Mouse (Mus musculus): Measurements from ENCODE around the gene Gsta4.
"Not testable (repeated sequence)": the region's sequence is repeated elsewhere in the genome, so short reads cannot be mapped to it uniquely, and the experiment has no call there.

Gene Gsta4

DNA sequence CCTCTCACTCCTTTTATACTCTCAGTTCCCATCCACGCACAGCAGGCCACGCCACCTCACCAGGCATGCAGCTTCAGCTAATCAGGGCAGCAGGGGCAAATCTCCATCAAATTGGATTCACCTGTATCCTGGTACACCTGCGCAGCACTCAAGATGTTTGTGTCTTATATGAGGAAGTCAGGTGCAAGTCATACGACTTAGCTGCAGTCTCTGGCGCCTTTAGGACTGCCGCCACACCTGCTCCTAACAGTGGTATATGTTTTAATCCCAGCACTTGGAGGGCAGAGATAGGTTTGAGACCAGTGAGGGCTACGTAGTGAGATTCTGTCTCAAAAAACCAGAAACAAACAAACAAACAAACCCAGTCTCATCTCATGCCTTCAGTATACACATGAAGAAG is at the start of gene Gsta4:
Gene Gsta4, plus strand, starts transcription at position 301 of the 400 bp plus-strand sequence.
- DNase-seq (ENCODE audit: low read depth, low spot score): not testable (repeated sequence)

- DNase-seq (ENCODE audit: low read depth, low spot score): no peak
Measured at GRCm38 (mm10) chr9:78135658-78136057, 46.9 kb upstream of the Gsta4 start.

GRCm38 (mm10) chr9:78138044-78138676 is 44.4 kb upstream of the Gsta4 start:
- DNase-seq (ENCODE audit: low read depth, low spot score): no peak

GRCm38 (mm10) chr9:78139463-78139862 is 43.1 kb upstream of the Gsta4 start:
- no peak for DNase-seq (ENCODE audit: low read depth, low spot score)

GRCm38 (mm10) chr9:78146099-78146498 is 36.5 kb upstream of the Gsta4 start:
- DNase-seq (ENCODE audit: low read depth, low spot score): no peak

- no peak for DNase-seq (ENCODE audit: low read depth, low spot score)
Measured at GRCm38 (mm10) chr9:78146627-78147026, 35.9 kb upstream of the Gsta4 start.

DNA sequence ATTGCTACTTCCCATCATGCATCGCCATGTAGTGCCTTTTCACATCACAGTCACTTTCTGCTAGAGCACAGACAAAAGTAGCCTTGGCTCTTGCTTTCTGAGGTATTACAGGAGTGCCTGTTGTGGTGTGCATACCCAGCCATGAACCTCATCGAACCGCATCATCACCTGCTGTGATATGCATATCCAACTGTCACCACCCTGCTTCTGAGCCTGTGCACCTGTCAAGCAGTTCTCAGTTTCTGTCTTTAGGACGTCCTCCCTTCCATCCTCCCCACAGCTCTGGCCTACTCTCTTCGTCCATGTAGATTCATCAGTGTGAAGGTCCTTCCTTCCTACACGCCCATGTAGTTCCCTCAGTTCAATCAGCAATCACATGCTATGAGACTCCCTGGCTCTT is 34.4 kb upstream of the Gsta4 start:
- DNase-seq (ENCODE audit: low read depth, low spot score): no peak

DNA sequence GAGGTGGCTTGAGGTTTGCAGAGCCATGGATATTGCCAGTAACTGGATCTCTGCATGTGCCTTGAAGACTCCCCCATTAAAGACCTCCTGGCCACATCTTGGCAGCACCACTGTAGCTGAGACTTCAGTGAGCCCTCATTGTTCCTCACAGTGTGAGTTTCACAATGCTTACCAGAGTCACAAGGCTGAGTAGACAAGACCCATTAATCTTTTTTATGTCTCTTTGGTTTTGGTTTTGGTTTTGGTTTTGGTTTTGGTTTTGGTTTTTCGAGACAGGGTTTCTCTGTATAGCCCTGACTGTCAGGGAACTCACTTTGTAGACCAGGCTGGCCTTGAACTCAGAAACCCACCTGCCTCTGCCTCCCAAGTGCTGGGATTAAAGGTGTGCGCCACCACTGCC is 32.8 kb upstream of the Gsta4 start:
- DNase-seq (ENCODE audit: low read depth, low spot score): not testable (repeated sequence)

GRCm38 (mm10) chr9:78154211-78154977 is 28.2 kb upstream of the Gsta4 start:
- no peak for DNase-seq (ENCODE audit: low read depth, low spot score)

DNA sequence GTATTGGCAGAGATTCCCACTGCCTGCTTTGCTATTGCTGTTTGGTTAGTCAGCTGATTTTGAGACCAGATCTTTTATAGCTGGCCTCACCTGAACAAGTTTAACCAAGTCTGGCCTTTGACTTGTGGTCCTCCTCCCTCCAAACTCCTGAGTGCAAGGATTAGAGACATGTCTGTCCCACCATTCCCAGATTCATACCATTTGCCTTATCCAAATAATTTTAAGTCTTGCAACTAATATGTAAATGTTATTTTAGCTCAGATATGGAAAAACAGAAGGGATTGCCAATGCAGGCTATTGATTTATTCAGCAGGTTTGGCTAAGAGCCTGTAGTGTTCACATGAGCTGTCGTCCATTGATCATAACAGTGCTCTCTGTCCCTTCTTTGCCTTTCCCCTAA is 25.4 kb upstream of the Gsta4 start:
- DNase-seq (ENCODE audit: low read depth, low spot score): no peak

DNA sequence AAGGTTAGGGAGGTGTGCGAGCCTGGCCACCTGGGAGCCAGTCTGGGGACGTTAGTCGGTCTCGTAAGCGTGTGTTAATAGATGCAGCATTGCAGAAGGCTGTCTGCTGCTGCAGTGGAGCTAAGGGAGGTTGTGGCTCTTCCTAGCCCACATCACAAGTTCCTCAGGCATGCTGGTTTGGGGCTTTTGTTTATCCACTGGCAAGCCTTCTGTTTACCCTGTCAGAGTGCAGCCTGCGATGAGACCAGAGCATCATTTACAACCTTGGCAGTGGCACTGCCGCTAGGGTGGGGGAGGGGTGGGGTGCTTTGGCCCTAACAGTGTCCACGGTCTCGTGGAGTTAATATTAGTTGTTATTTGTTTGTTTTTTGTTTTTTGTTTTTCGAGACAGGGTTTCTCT is 19.3 kb upstream of the Gsta4 start:
- DNase-seq (ENCODE audit: low read depth, low spot score): no peak

DNA sequence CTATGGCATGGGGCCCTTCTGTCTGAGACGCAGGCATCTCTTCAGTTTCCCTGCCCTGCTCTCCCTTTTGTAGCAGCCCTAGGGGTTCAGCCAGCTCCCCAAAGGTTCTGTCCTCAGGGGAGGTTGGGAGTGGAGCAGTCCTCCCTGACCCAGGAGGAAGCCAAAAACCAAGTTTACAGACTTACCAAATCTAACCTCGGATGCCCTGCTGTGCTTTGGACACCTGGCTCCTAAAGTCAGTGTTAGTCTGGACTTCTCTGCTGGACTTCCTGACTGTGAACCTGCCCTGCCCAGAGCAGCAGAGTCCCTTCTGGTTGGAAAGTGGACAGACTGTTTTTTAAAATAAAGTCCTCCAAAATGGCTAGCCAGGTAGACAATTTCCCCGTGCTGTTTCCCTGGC is 17.8 kb upstream of the Gsta4 start:
- DNase-seq (ENCODE audit: low read depth, low spot score): no peak

DNA sequence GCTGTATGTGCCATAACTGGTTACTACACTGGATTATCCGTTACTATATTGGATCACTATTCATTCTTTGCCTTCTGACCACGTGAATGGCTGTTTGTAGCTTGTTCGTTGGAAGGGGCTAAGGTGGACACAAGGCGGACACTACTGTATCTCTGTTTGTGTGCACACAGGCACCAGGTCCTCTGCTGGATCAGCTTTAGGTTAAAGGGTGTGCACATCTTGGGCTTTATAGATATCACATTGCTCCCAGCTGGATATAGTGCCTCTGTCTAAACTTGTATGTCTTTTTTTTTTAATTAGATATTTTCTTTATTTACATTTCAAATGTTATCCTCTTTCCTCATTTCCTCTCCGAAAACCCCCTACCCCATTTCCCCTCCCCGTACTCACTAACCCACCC is 17.1 kb upstream of the Gsta4 start:
- DNase-seq (ENCODE audit: low read depth, low spot score): no peak

DNA sequence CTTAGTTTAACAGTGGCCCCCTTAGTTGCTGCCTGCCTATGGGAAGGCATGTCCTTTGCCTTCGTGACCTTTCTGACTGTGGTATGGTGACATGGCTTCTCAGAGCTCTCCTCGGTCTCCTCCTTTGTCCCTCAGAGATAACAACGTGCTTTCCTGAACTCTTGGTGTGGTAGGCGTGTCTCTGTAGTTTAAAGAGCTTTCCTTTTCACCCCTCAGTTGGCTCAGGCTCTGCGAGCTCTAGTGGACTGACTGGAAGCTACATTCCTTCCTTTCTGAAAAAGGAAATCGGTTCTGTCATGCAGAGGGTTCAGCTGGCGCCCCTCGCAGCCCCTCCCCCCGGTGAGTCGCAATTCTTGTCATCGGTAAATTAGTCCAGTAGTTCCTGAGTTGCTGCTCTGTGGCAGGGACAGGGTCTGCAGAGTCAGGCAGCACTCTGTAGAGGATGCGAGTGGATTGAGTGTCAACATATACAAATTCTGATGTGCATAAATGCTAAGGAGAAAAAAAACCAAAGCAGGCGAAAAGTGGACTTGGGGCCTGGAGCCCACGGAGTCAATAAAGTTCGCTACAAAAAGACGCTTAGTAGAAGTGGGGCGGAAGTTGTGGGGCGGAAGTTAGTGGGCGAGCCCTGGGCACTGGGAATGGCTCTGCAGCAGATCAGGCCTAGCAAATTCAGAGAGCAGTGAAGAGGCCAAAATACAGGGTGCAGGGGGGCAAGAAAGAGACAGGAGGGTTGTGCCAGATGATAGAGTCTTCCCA is 15.7 kb upstream of the Gsta4 start:
- DNase-seq (ENCODE audit: low read depth, low spot score): no peak

- DNase-seq (ENCODE audit: low read depth, low spot score): no peak
Measured at GRCm38 (mm10) chr9:78167453-78167969, 15.1 kb upstream of the Gsta4 start.

- no peak for DNase-seq (ENCODE audit: low read depth, low spot score)
Measured at GRCm38 (mm10) chr9:78168864-78169263, 13.7 kb upstream of the Gsta4 start.

- DNase-seq (ENCODE audit: low read depth, low spot score): no peak
Measured at GRCm38 (mm10) chr9:78174016-78174415, 8.6 kb upstream of the Gsta4 start.

GRCm38 (mm10) chr9:78174925-78175276 is 7.7 kb upstream of the Gsta4 start:
- DNase-seq (ENCODE audit: low read depth, low spot score): not testable (repeated sequence)

DNA sequence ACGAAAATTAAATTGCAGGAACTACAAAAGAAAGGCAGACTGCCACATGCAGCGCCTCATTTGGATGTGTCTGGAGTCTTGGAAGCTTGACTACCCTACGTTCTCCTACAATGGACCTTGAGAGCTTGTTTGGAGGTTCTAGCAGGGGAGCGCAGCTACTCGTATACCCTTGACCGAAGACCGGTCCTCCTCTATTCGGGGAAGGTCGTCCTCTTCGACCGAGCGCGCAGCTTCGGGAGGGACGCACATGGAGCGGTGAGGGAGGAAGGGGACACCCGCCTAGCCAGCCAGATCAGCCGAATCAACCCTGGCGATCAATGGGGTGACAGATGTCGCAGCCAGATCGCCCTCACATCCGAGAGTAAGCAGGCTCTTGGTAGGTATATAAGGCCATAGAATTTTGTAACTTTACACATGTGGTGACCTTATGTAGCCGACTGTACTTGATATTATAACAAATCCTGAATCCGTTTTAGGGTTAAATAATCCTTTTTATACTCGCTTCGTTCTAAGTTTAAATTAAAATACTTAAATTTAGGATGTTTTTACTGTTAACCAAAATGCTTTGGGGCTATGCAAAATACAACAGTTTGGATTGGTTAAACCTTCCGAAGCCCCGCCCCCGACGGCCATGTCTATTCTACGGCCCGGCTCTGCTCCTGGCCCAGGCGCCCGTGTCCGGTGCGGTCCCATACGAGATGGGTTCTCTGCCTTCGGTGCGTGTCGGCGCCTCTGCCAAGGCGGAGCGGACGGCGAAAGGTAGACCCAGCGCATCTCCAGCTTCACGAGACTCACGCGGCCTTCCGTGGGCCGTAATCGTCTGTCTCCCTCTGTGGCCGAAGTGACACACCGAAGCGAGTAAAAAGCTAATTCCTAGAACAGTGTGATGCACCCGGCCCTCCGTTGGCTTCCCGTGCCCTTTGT is 7.0 kb upstream of the Gsta4 start:
- peak; percentile 90 for DNase-seq (ENCODE audit: low read depth, low spot score)

GRCm38 (mm10) chr9:78176201-78176727 is 6.3 kb upstream of the Gsta4 start:
- peak; percentile 74 for DNase-seq (ENCODE audit: low read depth, low spot score)

DNA sequence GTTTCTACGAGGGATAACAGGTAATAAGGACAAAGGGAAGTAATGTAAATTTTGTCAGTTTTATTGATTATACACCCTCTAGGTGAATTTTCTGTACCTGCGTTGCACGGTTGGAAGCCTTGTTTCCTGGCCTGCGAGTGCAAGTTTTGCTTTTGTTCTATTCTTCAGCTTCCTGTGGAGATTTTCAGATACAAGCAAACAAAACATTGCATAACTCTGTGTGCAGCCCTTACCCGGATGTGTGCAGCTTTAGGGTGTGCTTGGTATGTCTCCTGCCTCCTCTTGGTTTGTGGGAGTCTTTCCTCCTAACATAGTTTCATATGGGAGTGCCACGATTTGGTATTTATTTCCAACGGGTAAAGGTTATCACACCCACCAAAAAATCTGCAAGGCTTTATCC is 5.7 kb upstream of the Gsta4 start:
- DNase-seq (ENCODE audit: low read depth, low spot score): peak; percentile 22

Measured in brain, embryonic 18.5 days (tissue).